Mouse (Mus musculus) urinary bladder, adult 18-20 months (tissue): ENCODE data around the gene Rundc3a.

ENCODE experiments used
- DNase-seq, 2 experiments: peaks; one replicate each; pipeline ENCODE4 v3.0.0; 2022; ENCODE audit warnings: low spot score in 2 of 2, mixed read lengths in 2 of 2

Gene Rundc3a

GRCm38 (mm10) chr11:102447497-102447896 lies 54.3 kb downstream of the Rundc3a start, which contains the start of gene Fam171a2:
Fam171a2 (minus strand) TSS chr11:102447682.
- DNase-seq = peak in 1 of 2 experiments; percentile 65

GRCm38 (mm10) chr11:102448327-102448726 lies 55.1 kb downstream of the Rundc3a start:
- no peak for DNase-seq

- DNase-seq = no peak
Observed at GRCm38 (mm10) chr11:102449043-102450008, 56.1 kb downstream of the Rundc3a start.
